Mouse (Mus musculus): ENCODE measurements around the gene Rrm2. TPM values are rescaled to one million over a fixed set of nuclear protein-coding genes. Genes with fewer than 3 reads are reported as not detected.
A peak's percentile ranks its signal among the peaks of the same experiment; 100 is the strongest.
"Not testable (repeated sequence)": the region's sequence is repeated elsewhere in the genome, so short reads cannot be mapped to it uniquely, and the experiment has no call there.

The Rrm2 gene
- total and polyA plus RNA-seq, 2 experiments from 2014 or later: 19.2 to 50.3 TPM

GRCm38 (mm10) chr12:24724369-24724768, 16.3 kb downstream of the Rrm2 start:
- Histone ChIP-seq H3K4me3 (ENCODE audit: low read depth, low read length) (no peak overlapping the region), H3K9me3 (ENCODE audit: low read length) (peaks cover 12% of the 10 kb centered on the region; the same call in 1 of the 2 replicates), H3K27ac (ENCODE audit: low read depth, low read length) (no peak overlapping the region), H3K9ac (no peak overlapping the region), H3K4me1 (ENCODE audit: insufficient read depth) (peaks cover 4% of the 10 kb centered on the region; the same call in 1 of the 2 replicates), H3K4me2 (ENCODE audit: low read depth) (no peak overlapping the region), H3K36me3 (ENCODE audit: insufficient read depth) (no peaks in the 10 kb centered on the region), H3K27me3 (ENCODE audit: insufficient read depth, low read length) (no peaks in the 10 kb centered on the region)
- 19% methylated on average over 2 of the region's 2 CpGs for WGBS
- peak; percentile 50 for DNase-seq
- TF ChIP-seq CTCF (IDR thresholded peaks at IDR 0.05; ENCODE audit: low read depth): no peak
- peak; percentile 94 for ATAC-seq

DNA sequence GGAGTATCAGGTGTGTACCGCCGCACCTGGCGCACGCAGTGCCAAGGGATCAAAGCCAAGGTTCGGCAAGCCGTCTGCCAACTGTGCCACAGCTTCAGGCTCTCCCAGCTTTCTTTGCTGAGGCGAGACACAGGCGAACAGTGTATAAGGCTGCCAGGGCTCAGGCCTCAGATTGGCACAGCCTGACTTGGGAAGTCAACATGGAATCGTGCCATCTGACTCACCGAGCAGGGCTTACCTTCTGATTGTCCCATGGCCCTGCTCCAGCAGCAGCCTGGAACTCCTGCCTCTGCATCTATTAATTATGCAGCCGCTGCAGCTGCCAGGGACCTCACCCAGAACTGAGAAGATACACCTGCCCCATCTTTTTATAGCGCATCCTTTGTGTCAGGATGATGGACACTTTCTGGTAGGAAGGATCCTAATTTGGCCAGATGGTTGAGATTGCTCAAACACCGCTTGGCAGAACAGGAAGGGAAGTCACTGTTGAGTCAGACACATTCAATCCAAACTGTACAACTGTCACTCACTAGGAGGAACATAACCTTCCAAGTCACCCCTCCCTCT, 26.9 kb downstream of the Rrm2 start:
- peak; percentile 39 for DNase-seq
- Histone ChIP-seq H3K9ac (no peak overlapping the region), H3K9me3 (ENCODE audit: low read length) (no peaks in the 10 kb centered on the region), H3K27ac (ENCODE audit: low read depth, low read length) (no peak overlapping the region), H3K36me3 (ENCODE audit: insufficient read depth) (no peaks in the 10 kb centered on the region), H3K4me1 (ENCODE audit: insufficient read depth) (0 out of 2 replicates have a peak, but pooled peaks cover 3% of the 10 kb centered on the region), H3K4me3 (ENCODE audit: low read depth, low read length) (no peak overlapping the region), H3K27me3 (ENCODE audit: insufficient read depth, low read length) (no peaks in the 10 kb centered on the region), H3K4me2 (ENCODE audit: low read depth) (no peak overlapping the region)
- TF ChIP-seq CTCF (IDR thresholded peaks at IDR 0.05; ENCODE audit: low read depth): no peak
- WGBS: 50% methylated on average over 13 of the region's 13 CpGs
- ATAC-seq: peak; percentile 61

DNA sequence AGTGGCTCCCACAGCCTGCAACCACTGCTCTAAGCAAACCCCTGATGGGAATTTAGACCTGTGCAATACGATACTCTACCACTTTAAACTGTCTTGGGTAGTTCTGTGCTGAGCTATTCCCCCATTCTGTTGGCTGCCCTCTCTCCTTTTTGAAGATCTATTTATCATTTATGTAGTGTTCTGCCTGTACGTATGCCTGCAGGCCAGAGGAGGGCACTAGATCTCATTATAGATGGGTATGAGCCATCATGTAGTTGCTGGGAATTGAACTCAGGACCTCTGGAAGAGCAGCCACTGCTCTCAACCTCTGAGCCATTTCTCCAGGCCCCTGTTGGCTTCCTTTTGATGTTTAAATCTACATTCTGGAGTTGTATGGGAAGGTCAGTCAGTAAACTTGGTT, 28.9 kb downstream of the Rrm2 start:
- no peak for ATAC-seq
- WGBS: 67% methylated on average over 2 of the region's 2 CpGs
- no peak for DNase-seq
- Histone ChIP-seq H3K36me3 (ENCODE audit: insufficient read depth) (no peaks in the 10 kb centered on the region), H3K27me3 (ENCODE audit: insufficient read depth, low read length) (no peaks in the 10 kb centered on the region), H3K4me2 (ENCODE audit: low read depth) (no peak overlapping the region), H3K4me1 (ENCODE audit: insufficient read depth) (0 out of 2 replicates have a peak, but pooled peaks cover 3% of the 10 kb centered on the region), H3K9me3 (ENCODE audit: low read length) (no peaks in the 10 kb centered on the region), H3K4me3 (ENCODE audit: low read depth, low read length) (no peak overlapping the region), H3K27ac (ENCODE audit: low read depth, low read length) (no peak overlapping the region), H3K9ac (no peak overlapping the region)
- no peak for TF ChIP-seq CTCF (IDR thresholded peaks at IDR 0.05; ENCODE audit: low read depth)

DNA sequence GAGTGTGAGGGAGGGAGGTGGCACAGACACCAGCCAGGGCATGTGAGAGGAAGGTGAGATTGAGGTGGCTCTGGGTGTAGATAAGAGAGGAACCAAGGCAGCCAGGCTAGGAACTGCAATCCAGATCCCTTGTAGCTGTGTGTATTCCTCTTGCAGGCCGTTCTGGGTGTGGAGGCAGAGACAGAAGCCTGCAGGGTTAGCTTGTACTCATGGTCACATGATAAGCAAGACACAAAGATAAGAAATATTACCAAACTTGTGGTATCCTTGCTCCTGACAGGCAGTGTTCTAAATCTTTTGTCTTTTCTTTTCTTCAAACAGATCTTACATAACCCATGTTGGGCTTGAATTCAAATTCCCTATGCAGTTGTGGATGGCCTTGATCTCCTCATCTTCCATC, 31.9 kb downstream of the Rrm2 start:
- no peaks in the 10 kb centered on the region for H3K9me3 ChIP-seq (ENCODE audit: low read length)
- TF ChIP-seq CTCF (IDR thresholded peaks at IDR 0.05; ENCODE audit: low read depth): no peak
- ATAC-seq: no peak
- H3K4me1 ChIP-seq (ENCODE audit: insufficient read depth): 0 out of 2 replicates have a peak, but pooled peaks cover under 1% of the 10 kb centered on the region
- 85% methylated on average over 1 of the region's 1 CpGs for WGBS
- H3K27me3 ChIP-seq (ENCODE audit: insufficient read depth, low read length): no peaks in the 10 kb centered on the region
- H3K27ac ChIP-seq (ENCODE audit: low read depth, low read length): no peak overlapping the region
- H3K4me2 ChIP-seq (ENCODE audit: low read depth): no peak overlapping the region
- no peak overlapping the region for H3K9ac ChIP-seq
- no peak for DNase-seq
- no peak overlapping the region for H3K4me3 ChIP-seq (ENCODE audit: low read depth, low read length)
- no peaks in the 10 kb centered on the region for H3K36me3 ChIP-seq (ENCODE audit: insufficient read depth)

DNA sequence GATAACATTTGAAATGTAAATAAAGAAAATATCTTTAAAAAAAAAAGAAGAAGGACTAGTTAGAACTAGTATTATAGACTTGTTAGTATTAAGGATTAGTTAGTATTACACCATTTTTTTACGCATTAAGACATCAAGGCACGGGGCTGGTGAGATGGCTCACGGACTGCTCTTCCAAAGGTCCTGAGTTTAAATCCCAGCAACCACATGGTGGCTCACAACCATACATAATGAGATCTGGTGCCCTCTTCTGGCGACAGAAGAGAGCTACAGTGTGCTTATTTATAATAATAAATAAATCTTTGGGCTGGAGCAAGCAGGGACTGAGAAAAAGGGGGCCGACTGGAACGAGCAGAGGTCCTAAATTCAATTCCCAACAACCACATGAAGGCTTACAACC, 33.5 kb downstream of the Rrm2 start:
- ATAC-seq; H3K36me3 ChIP-seq (ENCODE audit: insufficient read depth); H3K27me3 ChIP-seq (ENCODE audit: insufficient read depth, low read length); H3K4me2 ChIP-seq (ENCODE audit: low read depth); H3K4me3 ChIP-seq (ENCODE audit: low read depth, low read length); H3K9ac ChIP-seq; H3K27ac ChIP-seq (ENCODE audit: low read depth, low read length); H3K9me3 ChIP-seq (ENCODE audit: low read length); H3K4me1 ChIP-seq (ENCODE audit: insufficient read depth); DNase-seq: not testable (repeated sequence)
- WGBS: 62% methylated on average over 6 of the region's 6 CpGs
- peak; percentile 39 for TF ChIP-seq CTCF (IDR thresholded peaks at IDR 0.05; ENCODE audit: low read depth)

GRCm38 (mm10) chr12:24744309-24744708, 36.3 kb downstream of the Rrm2 start:
- H3K4me1 ChIP-seq (ENCODE audit: insufficient read depth): no peaks in the 10 kb centered on the region
- H3K27ac ChIP-seq (ENCODE audit: low read depth, low read length): no peak overlapping the region
- H3K9me3 ChIP-seq (ENCODE audit: low read length): no peaks in the 10 kb centered on the region
- H3K4me2 ChIP-seq (ENCODE audit: low read depth): no peak overlapping the region
- no peaks in the 10 kb centered on the region for H3K36me3 ChIP-seq (ENCODE audit: insufficient read depth)
- 32% methylated on average over 1 of the region's 1 CpGs for WGBS
- ATAC-seq: no peak
- TF ChIP-seq CTCF (IDR thresholded peaks at IDR 0.05; ENCODE audit: low read depth): no peak
- H3K4me3 ChIP-seq (ENCODE audit: low read depth, low read length): no peak overlapping the region
- H3K9ac ChIP-seq: no peak overlapping the region
- no peaks in the 10 kb centered on the region for H3K27me3 ChIP-seq (ENCODE audit: insufficient read depth, low read length)
- DNase-seq: no peak

GRCm38 (mm10) chr12:24746579-24747296, 38.7 kb downstream of the Rrm2 start:
- H3K27ac ChIP-seq (ENCODE audit: low read depth, low read length): peak overlapping the region; percentile 3; the same call in 1 of the 2 replicates
- no peaks in the 10 kb centered on the region for H3K27me3 ChIP-seq (ENCODE audit: insufficient read depth, low read length)
- no peak for TF ChIP-seq CTCF (IDR thresholded peaks at IDR 0.05; ENCODE audit: low read depth)
- no peaks in the 10 kb centered on the region for H3K36me3 ChIP-seq (ENCODE audit: insufficient read depth)
- H3K9ac ChIP-seq: no peak overlapping the region
- no peaks in the 10 kb centered on the region for H3K4me1 ChIP-seq (ENCODE audit: insufficient read depth)
- 28% methylated on average over 5 of the region's 5 CpGs for WGBS
- H3K9me3 ChIP-seq (ENCODE audit: low read length): no peaks in the 10 kb centered on the region
- ATAC-seq (peak; percentile 61), DNase-seq (peak; percentile 7)
- H3K4me2 ChIP-seq (ENCODE audit: low read depth): no peak overlapping the region
- H3K4me3 ChIP-seq (ENCODE audit: low read depth, low read length): no peak overlapping the region

Measured in forebrain, postnatal 0 days (tissue).